Mouse (Mus musculus) ES-Bruce4 (cell line): ENCODE measurements around the gene Ttc28.

ENCODE experiments used
- CTCF ChIP-seq: IDR thresholded peaks from one replicate; pipeline ENCODE4 v1.8.1; 2011; ENCODE audit warnings: low read depth, low read length
- EP300 ChIP-seq: IDR thresholded peaks from 2 replicates; pipeline ENCODE4 v1.6.1; 2011; ENCODE audit warnings: low read depth, low read length; ENCODE audit not compliant: insufficient read depth
- POLR2A ChIP-seq: IDR thresholded peaks from one replicate; pipeline ENCODE4 v1.8.1; 2011; ENCODE audit warnings: low read length; ENCODE audit not compliant: insufficient read depth

- no peak for TF ChIP-seq POLR2A
- TF ChIP-seq CTCF: no peak
- no peak for TF ChIP-seq EP300
Measured at GRCm38 (mm10) chr5:111162857-111163256, 283.3 kb downstream of the Ttc28 start.
